Mouse (Mus musculus) layer of hippocampus, adult 2 months (tissue): ENCODE results near the gene Dpp6. TPM values are rescaled to one million over a fixed set of nuclear protein-coding genes. Genes with fewer than 3 reads are reported as not detected.
A peak's percentile ranks its signal among the peaks of the same experiment; 100 is the strongest.

Experiments used
- DNase-seq, 2 experiments: peaks; one replicate each; pipeline ENCODE4 v3.0.0; 2022; ENCODE audit warnings: low spot score in 2 of 2
- H3K27ac ChIP-seq: fragments of 200-600 bp; 2 replicates; pipeline ENCODE4 v1.8.1; 2022
- H3K4me3 ChIP-seq: fragments of 200-600 bp; 2 replicates; pipeline ENCODE4 v1.8.1; 2022; ENCODE audit warnings: mild to moderate bottlenecking
- CTCF ChIP-seq: fragments of 200-600 bp; conservative IDR thresholded peaks from 2 replicates; pipeline ENCODE4 v1.8.1; 2022; ENCODE audit warnings: antibody characterized with exemption, mild to moderate bottlenecking, moderate library complexity
- total RNA-seq, 2 experiments: library from RNA; stranded (reverse); gene quantifications; 2 replicates each; pipeline ENCODE4 v1.2.3; 2021

Gene Dpp6
- total RNA-seq, 2 experiments from 2014 or later, result 261 to 270 TPM

DNA sequence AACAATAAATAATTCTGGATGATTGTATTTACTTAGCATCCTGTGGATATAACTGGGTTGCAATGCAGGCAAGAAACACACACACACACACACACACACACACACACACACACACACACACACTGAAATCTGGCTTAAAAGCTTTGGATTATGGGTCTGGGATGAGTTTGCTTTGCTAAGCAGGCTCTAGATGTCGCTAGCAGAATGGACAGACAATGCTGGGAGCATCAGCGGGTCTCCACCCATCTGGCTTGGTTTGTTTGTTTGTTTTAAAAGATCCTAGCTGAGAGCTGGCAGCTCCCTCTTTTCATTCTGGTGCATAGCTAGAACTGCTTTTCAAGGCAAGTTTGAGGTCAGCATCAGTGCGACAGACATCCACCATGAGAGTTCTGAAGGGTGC lies 234.2 kb downstream of the Dpp6 start:
- H3K4me3 ChIP-seq, result peak overlapping the region; percentile 41
- peak overlapping the region; percentile 25; the same call in 1 of the 2 replicates for H3K27ac ChIP-seq
- TF ChIP-seq CTCF, result peak; percentile 64
- DNase-seq, result peak; percentile 48 to 54

- TF ChIP-seq CTCF, result no peak
- Histone ChIP-seq H3K27ac (no peak overlapping the region), H3K4me3 (no peak overlapping the region)
- DNase-seq, result no peak
Measured at GRCm38 (mm10) chr5:27052441-27052840, 235.4 kb downstream of the Dpp6 start.

- DNase-seq, result no peak
- peak overlapping the region; percentile 14; the same call in 1 of the 2 replicates for H3K27ac ChIP-seq
- no peak overlapping the region for H3K4me3 ChIP-seq
- TF ChIP-seq CTCF, result no peak
Measured at GRCm38 (mm10) chr5:27056436-27056835, 239.4 kb downstream of the Dpp6 start.

DNA sequence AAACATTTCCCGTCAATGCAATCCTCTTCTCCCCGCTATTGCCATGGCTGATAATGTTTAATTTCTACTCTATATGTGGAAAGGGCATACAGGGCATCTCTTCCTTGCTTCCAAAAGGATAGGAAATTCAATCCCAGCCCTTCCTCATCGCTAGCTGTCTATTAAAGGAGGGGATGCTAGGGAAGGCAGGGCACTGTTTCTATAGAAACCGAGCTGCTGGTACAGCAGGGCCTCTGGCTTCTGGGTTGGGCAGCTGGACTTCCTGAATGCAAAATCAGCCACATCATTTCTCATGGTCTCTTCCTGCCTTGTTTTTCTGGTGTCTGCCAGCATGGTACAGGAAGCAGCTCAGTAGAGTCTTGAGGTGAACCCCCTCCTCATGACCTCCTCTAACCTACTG lies 243.1 kb downstream of the Dpp6 start:
- Histone ChIP-seq H3K27ac (no peak overlapping the region), H3K4me3 (no peak overlapping the region)
- no peak for DNase-seq
- no peak for TF ChIP-seq CTCF

GRCm38 (mm10) chr5:27063871-27064270 lies 246.9 kb downstream of the Dpp6 start:
- Histone ChIP-seq H3K4me3 (no peak overlapping the region), H3K27ac (no peak overlapping the region)
- DNase-seq, result no peak
- no peak for TF ChIP-seq CTCF

DNA sequence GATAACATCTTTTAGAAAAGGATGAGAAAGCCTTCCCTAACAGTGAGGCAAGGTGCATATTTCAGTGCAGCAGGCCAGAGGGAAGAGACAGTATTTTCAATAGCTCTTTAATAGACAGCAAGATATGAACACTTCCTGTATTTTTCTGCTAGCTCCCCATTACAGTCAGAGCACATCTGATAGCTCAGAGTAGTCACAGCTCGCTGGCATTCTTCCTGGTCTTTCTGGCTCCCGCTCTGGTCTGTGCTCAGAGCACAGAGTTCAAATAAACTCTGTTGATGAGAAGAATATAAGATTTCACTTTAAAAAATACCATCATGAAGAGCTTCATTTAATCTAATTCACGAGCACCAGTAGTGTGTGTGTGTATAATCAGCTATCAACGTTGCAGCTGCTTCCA lies 249.8 kb downstream of the Dpp6 start:
- H3K4me3 ChIP-seq, result no peak overlapping the region
- DNase-seq, result no peak
- peak overlapping the region; percentile 28 for H3K27ac ChIP-seq
- TF ChIP-seq CTCF, result no peak

DNA sequence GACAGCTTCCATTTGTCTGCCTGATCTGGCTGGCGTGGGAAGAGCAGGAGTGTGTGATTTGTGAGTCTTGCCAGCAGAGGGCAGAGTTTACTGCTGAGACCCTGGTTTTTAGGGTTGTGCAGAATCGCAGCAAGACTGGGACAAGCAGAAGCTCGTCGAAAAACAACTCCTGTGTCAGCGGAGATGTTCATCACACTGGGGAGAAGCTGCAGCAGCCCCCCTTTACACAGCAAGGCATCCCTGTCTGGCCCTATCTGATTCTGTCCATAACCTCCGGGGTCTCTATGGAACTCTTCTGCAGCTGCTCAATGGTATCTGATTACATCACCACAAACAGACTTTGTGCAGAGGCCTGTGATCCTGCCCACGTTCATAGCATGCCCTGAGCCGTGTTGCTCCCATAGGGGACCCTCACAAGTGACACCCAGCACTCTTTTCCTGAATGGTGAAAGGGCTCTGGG lies 258.2 kb downstream of the Dpp6 start:
- Histone ChIP-seq H3K27ac (peak overlapping the region; percentile 69), H3K4me3 (no peak overlapping the region)
- peak; percentile 82 to 84 for DNase-seq
- TF ChIP-seq CTCF, result peak; percentile 91

GRCm38 (mm10) chr5:27076046-27076445 lies 259.0 kb downstream of the Dpp6 start:
- no peak for DNase-seq
- Histone ChIP-seq H3K27ac (no peak overlapping the region; the same call in 1 of the 2 replicates), H3K4me3 (no peak overlapping the region)
- peak; percentile 78 for TF ChIP-seq CTCF

- Histone ChIP-seq H3K4me3 (no peak overlapping the region), H3K27ac (peak overlapping the region; percentile 19; the same call in 1 of the 2 replicates)
- TF ChIP-seq CTCF, result no peak
- peak in 1 of 2 experiments; percentile 25 for DNase-seq
Measured at GRCm38 (mm10) chr5:27077821-27078220, 260.8 kb downstream of the Dpp6 start.

DNA sequence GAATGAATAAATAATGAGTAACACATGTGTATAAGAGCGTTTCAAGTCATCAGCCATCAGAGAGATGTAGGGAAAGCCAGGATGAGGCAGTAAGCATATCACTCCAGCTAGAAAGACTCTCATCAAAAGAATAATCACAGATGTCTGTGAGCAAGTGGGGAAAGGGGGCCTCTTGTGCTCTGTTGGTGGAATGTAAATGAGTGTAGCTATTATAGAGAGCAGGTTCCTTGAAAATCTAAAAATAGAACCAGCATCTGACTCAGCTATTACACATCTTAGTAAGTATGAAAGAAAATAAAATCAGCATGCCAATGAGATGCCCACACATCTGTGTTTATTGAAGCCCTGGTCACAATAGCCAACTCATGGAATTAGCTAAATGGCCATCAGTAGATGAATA lies 264.3 kb downstream of the Dpp6 start:
- no peak overlapping the region for H3K27ac ChIP-seq
- H3K4me3 ChIP-seq, result no peak overlapping the region
- TF ChIP-seq CTCF, result no peak
- no peak for DNase-seq

- TF ChIP-seq CTCF, result no peak
- Histone ChIP-seq H3K4me3 (no peak overlapping the region), H3K27ac (no peak overlapping the region)
- DNase-seq, result no peak
Measured at GRCm38 (mm10) chr5:27083762-27084161, 266.8 kb downstream of the Dpp6 start.

DNA sequence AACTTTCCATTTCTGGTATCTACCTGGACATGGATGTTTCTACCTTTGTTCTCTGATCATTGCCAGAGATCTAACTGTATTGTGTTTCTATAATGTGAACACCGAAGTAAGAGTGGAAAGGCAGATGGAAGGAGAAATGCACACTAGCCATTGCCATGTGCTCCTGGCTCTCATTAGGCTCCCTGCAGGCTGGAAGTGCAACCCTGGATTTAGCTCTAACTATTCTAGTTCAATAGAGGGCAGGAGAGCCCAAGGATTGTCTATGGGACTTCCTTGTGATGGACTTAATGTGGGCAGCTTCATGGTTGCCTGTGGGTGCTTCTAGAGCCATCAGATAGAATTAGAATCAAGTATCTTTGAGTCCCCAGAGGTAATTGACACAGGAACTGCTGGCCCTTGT lies 291.2 kb downstream of the Dpp6 start:
- TF ChIP-seq CTCF, result peak; percentile 43
- Histone ChIP-seq H3K27ac (no peak overlapping the region), H3K4me3 (no peak overlapping the region)
- no peak for DNase-seq

DNA sequence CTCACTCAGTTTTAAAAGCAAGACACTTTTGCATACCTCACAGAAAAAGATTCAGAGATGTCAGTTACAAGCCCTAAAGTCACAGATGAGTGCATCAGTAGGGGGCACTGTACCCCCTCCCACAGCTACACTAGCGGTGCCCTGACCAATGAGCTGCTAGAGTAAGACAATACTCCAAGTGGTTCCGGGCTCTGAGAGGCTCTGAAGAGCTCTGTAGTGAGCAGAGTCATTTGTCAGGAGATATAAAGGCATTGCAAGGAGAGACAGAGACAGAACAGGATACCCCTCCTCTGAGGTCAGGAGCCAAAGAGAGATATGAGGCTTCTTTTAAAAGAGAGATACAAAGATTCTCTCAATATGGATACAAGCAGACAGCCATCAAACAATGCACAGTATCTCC lies 305.5 kb downstream of the Dpp6 start:
- no peak for DNase-seq
- Histone ChIP-seq H3K27ac (no peak overlapping the region), H3K4me3 (no peak overlapping the region)
- peak; percentile 52 for TF ChIP-seq CTCF

DNA sequence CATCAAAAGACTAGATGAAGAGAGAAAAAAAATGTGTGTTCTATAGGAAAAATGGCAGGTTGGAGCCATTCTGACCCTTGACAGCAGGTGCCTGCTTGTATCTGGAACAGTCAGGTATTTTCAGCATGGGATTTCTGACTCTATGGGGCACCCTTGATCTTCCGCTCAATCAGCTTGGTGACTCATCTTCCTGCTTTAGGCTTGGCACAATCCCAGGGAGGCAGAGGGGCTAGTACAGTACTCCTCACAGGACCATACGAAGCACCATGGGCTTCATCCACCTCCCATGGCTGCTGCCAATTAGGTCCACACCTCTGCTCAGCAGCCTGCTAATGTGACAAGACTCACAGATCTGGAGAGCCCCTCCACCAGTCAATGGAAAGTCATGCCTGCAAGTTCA lies 305.9 kb downstream of the Dpp6 start:
- DNase-seq, result no peak
- Histone ChIP-seq H3K4me3 (no peak overlapping the region), H3K27ac (no peak overlapping the region)
- TF ChIP-seq CTCF, result no peak

DNA sequence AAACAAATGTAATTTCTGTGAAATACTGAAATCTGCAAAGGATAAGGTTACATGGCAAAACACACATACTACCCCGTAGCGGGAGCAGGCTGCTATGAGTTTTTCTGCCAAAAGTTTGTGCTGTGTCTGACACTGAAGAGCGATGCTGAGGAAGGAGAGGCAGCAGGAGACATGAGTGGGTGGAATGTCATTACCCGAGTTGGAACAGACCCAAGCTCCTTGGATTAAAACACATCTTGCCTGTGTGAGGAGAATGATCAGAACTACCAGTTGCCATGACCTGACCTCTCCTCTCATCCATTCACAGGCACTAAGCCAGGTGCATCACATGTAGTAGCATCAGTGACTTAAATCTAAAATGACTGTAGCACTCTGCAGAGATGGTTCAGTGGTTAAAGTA lies 309.0 kb downstream of the Dpp6 start:
- Histone ChIP-seq H3K27ac (no peak overlapping the region), H3K4me3 (no peak overlapping the region)
- peak; percentile 15 to 32 for DNase-seq
- TF ChIP-seq CTCF, result no peak
